Mouse (Mus musculus): ENCODE results near the gene Hdac9.

The Hdac9 gene

GRCm38 (mm10) chr12:34327111-34327510, 589.8 kb downstream of the Hdac9 start:
- DNase-seq = no peak

GRCm38 (mm10) chr12:34312113-34312719, 604.7 kb downstream of the Hdac9 start:
- DNase-seq = no peak

- DNase-seq = no peak
Observed at GRCm38 (mm10) chr12:34305453-34305852, 611.4 kb downstream of the Hdac9 start.

- DNase-seq = no peak
Observed at GRCm38 (mm10) chr12:34292346-34292745, 624.5 kb downstream of the Hdac9 start.

- peak; percentile 1 for DNase-seq
Observed at GRCm38 (mm10) chr12:34287218-34287617, 629.7 kb downstream of the Hdac9 start.

GRCm38 (mm10) chr12:34284888-34285287, 632.0 kb downstream of the Hdac9 start:
- no peak for DNase-seq

- DNase-seq = no peak
Observed at GRCm38 (mm10) chr12:34284396-34284795, 632.5 kb downstream of the Hdac9 start.

- no peak for DNase-seq
Observed at GRCm38 (mm10) chr12:34278822-34279221, 638.1 kb downstream of the Hdac9 start.

GRCm38 (mm10) chr12:34273816-34274215, 643.1 kb downstream of the Hdac9 start:
- no peak for DNase-seq

- no peak for DNase-seq
Observed at GRCm38 (mm10) chr12:34270096-34270495, 646.8 kb downstream of the Hdac9 start.

- DNase-seq = no peak
Observed at GRCm38 (mm10) chr12:34269472-34270040, 647.3 kb downstream of the Hdac9 start.

GRCm38 (mm10) chr12:34259651-34260050, 657.2 kb downstream of the Hdac9 start:
- no peak for DNase-seq

- no peak for DNase-seq
Observed at GRCm38 (mm10) chr12:34249160-34249559, 667.7 kb downstream of the Hdac9 start.

- DNase-seq = no peak
Observed at GRCm38 (mm10) chr12:34248193-34249121, 668.4 kb downstream of the Hdac9 start.

- no peak for DNase-seq
Observed at GRCm38 (mm10) chr12:34238796-34239195, 678.1 kb downstream of the Hdac9 start.

GRCm38 (mm10) chr12:34231621-34232150, 685.2 kb downstream of the Hdac9 start:
- DNase-seq = no peak

GRCm38 (mm10) chr12:34224505-34224904, 692.4 kb downstream of the Hdac9 start:
- no peak for DNase-seq

- DNase-seq = no peak
Observed at GRCm38 (mm10) chr12:34221014-34221413, 695.9 kb downstream of the Hdac9 start.

GRCm38 (mm10) chr12:34220051-34220926, 696.6 kb downstream of the Hdac9 start:
- no peak for DNase-seq

- no peak for DNase-seq
Observed at GRCm38 (mm10) chr12:34218561-34218960, 698.3 kb downstream of the Hdac9 start.

GRCm38 (mm10) chr12:34215023-34216020, 701.6 kb downstream of the Hdac9 start:
- peak; percentile 3 for DNase-seq
